ENCODE assay signal across 16 mouse cellular contexts in the genomic region with DNA sequence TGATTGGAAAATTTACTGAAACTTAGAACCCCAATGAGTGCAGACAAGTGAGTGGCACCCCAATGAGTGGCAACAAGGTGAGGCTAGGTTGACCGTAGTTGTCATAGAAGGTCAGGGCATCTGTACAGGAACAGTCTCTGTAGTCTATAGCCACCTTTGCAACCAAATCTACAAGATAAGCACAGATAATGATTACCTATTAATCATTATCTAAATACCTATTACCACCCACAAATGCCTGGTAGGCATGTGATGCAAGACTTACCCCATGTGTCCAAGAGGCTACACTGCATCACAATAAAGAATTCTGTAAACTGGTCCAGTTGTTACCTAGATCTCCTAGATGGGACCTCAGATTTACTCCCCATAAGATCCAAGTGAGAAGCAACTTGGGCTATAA.
"Had no signal": no experiment of that assay in that cellular context is flagged by ENCODE, and none has a peak within 500 bp of the region (broad histone marks: within the 10 kb centered on the region; RNA-seq: fewer than 3 reads in every experiment).

No protein-coding gene starts in this region.

- H3K27me3 ChIP-seq: neural tube, embryonic 13.5 days; neural tube, embryonic 15.5 days; stomach, embryonic 15.5 days had no signal

- H3K9me3 ChIP-seq: neural tube, embryonic 13.5 days; neural tube, embryonic 15.5 days; stomach, embryonic 15.5 days had no signal

- H3K4me3 ChIP-seq: neural tube, embryonic 13.5 days; neural tube, embryonic 15.5 days; stomach, embryonic 15.5 days had no signal

- H3K27ac ChIP-seq: neural tube, embryonic 13.5 days; neural tube, embryonic 15.5 days; stomach, embryonic 15.5 days; stomach, postnatal 0 days had no signal

- DNase-seq: retina, postnatal 1 day; right cerebral cortex, adult 18-20 months; right cerebral cortex, postnatal 14 days; right cerebral cortex, postnatal 25 days; right cerebral cortex, postnatal 4 days; spleen, adult 18-20 months; thymus, adult 18-20 months; thymus, adult 2 months; thymus, postnatal 14 days; thymus, postnatal 25 days; thymus, postnatal 36 days; thymus, postnatal 4 days had no signal

- H3K36me3 ChIP-seq: neural tube, embryonic 13.5 days; neural tube, embryonic 15.5 days; stomach, embryonic 15.5 days had no signal

- H3K4me2 ChIP-seq: neural tube, embryonic 13.5 days; neural tube, embryonic 15.5 days; stomach, embryonic 15.5 days had no signal

- H3K4me1 ChIP-seq: neural tube, embryonic 13.5 days; neural tube, embryonic 15.5 days; stomach, embryonic 15.5 days had no signal

- H3K9ac ChIP-seq: neural tube, embryonic 13.5 days; neural tube, embryonic 15.5 days; stomach, embryonic 15.5 days had no signal
